Mouse (Mus musculus): ENCODE results near the gene Gpr34. TPM values are rescaled to one million over a fixed set of nuclear protein-coding genes. Genes with fewer than 3 reads are reported as not detected.

Gene Gpr34
- 2.4 TPM for polyA plus RNA-seq (2014; fragmentation: Illumina TruSeq; extraction: RNeasy Lipid Tissue Mini Kit (QIAGEN cat#74804); ENCODE audit: low read depth, low replicate concordance)

DNA sequence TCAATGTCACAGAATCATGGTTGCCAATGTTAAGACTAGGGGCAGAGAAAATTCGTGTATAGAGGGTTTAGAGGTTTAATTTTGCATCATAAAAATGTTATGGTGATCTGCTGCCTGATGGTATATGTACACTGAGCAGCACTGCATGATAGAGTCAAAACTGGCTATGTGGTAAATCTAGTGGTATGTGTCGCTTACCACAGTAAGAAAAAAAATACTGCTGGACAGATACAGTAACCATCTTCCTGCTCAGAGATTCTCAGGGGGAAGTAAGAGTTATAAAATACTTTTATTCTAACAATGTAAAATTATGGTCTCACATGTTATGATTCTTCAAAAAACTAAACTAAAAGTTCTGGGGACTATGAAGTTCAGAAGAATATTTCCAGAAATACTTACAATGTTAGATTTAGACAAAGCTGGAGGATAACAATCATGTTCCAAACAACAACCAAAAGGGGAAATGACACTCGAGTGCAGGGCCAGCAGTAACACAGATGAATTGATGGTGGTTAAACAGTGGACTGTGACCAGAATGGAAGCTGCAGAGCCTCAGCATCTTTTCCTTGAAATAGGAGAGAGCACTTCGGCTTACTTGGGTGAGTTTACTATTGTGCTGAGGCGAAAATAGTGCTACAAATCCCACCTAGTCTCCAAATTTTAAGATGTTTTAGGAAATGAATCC, at the start of gene Gpr34:
Gene Gpr34 (plus strand): TSS at position 491 of the 685 bp plus-strand sequence.

GRCm38 (mm10) chrX:13661063-13661462, 29.2 kb downstream of the Gpr34 start, which contains the start of gene Gpr82:
TSS of gene Gpr82 (plus strand) at chrX:13661363.

Other genes with a start within 250 kb of the Gpr34 start
- 0.29 TPM for gene Nyx, start 166.0 kb upstream of the Gpr34 start, polyA plus RNA-seq (2014; fragmentation: Illumina TruSeq; extraction: RNeasy Lipid Tissue Mini Kit (QIAGEN cat#74804); ENCODE audit: low read depth, low replicate concordance)
- not detected for gene Gpr82, start 29.3 kb downstream of the Gpr34 start, polyA plus RNA-seq (2014; fragmentation: Illumina TruSeq; extraction: RNeasy Lipid Tissue Mini Kit (QIAGEN cat#74804); ENCODE audit: low read depth, low replicate concordance)
- gene Cask, start 219.3 kb downstream of the Gpr34 start, polyA plus RNA-seq (2014; fragmentation: Illumina TruSeq; extraction: RNeasy Lipid Tissue Mini Kit (QIAGEN cat#74804); ENCODE audit: low read depth, low replicate concordance): 8.7 TPM

Measured in heart, adult 10 weeks (tissue).